Mouse (Mus musculus) adrenal gland, postnatal 25 days (tissue): ENCODE results near the gene Atp13a3. TPM values are rescaled to one million over a fixed set of nuclear protein-coding genes. Genes with fewer than 3 reads are reported as not detected.
A peak's percentile ranks its signal among the peaks of the same experiment; 100 is the strongest.

Experiments
- DNase-seq: peaks from one replicate; pipeline ENCODE4 v3.0.0; 2021; ENCODE audit warnings: mixed read lengths
- total RNA-seq: library from RNA; stranded (reverse); gene quantifications from 2 replicates; pipeline ENCODE4 v1.2.3, GENCODE M21; 2021

Atp13a3 gene
- total RNA-seq, 1 experiment from 2014 or later = 75.3 TPM

GRCm38 (mm10) chr16:30275558-30276340, 130.0 kb downstream of the Atp13a3 start:
- DNase-seq = no peak

- DNase-seq = no peak
Observed at GRCm38 (mm10) chr16:30273065-30273464, 132.7 kb downstream of the Atp13a3 start.

- DNase-seq = no peak
Observed at GRCm38 (mm10) chr16:30271941-30272595, 133.7 kb downstream of the Atp13a3 start.

DNA sequence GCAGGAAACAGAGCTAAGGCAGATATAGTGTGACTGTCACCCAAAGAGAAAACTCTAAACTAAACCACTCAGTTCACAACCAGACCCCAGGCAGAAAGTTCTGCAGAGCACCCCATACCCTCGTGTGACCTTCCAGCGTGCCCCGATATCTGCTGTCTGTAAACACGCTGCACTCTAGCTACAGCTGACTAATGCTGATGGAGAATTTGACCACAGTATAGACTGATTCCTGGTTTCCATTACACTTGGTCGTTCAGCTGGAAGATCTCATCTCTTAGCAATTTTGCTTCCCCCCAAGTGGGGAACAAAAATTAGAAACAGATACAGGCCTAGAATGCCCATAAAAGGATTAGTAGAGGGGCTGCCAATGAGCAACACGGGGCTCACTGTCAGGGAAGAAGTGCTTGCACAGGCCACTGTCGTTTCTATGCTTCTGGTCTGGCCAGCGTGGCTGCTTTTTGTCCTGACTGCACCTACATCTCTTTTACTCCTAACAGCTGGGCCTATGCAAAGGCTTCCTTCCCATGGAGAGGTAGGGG, 134.5 kb downstream of the Atp13a3 start:
- no peak for DNase-seq

DNA sequence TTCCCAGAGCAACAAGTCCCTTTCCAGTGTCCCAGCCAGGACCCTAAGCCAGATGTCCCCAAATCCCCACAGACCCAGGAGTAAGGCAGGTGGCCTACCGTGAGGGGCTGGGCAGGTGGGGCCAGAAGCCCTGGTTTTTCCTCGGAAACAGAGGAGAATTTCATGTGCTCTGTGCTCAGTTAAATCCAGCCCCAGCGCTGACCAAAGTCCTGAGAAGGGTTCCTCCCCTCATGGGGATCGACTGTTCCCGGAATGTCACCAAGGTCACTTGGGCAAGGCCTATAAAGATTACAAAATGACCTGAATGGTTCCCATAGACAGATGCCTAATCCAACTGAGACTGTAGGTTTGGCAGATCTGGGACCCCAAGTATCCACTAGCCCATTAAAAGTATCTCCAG, 138.4 kb downstream of the Atp13a3 start, which contains the start of gene Cpn2:
Cpn2 (minus strand) TSS at position 141 of the 400 bp plus-strand sequence.
- peak; percentile 21 for DNase-seq

DNA sequence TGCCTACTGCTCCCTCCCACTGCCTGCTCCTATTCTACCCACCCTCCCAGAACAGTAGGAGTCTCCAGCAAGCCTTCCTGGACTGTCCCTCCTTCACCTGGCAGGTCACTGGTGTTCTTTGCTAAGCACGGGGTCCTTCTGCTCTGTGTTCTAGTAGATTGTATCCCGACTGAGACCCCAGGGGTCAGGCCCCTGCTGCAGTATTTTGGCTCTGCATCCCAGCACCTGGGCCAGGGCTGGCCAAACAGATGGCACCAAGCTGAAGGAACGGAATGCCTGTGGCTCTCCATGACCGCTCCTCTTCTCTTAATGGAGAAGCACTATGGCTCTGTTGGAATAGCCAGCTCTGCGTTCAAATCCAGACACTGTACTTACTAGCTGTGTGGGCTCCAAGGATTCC, 139.2 kb downstream of the Atp13a3 start:
- DNase-seq = no peak

- DNase-seq = no peak
Observed at GRCm38 (mm10) chr16:30265611-30266010, 140.2 kb downstream of the Atp13a3 start.

DNA sequence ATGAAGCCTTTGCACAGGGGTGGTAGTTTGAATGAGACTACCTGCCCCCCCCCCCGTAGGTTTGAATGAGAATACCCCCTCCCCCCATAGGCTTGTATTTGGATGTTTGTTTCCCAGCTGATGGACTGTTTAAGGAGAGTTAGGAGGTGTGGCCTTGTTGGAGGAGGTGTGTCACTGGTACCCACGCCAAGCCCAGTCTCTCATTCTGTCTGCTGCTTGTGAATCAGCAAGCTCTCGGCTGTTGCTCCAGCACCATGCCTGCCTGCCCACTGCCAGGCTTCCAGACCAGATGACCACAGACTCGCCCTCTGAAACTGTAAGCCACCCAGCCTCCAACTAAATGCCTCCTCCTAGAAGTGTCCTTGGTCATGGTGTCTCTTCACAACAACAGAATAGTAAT, 142.6 kb downstream of the Atp13a3 start:
- DNase-seq = no peak

- peak; percentile 75 for DNase-seq
Observed at GRCm38 (mm10) chr16:30262664-30263063, 143.1 kb downstream of the Atp13a3 start.

Other genes starting within 250 kb of the Atp13a3 start
- gene Cpn2, start 138.5 kb downstream of the Atp13a3 start, total RNA-seq = 2.2 and 3.1 TPM in 2 replicates
- not detected in 2 replicates for gene Lrrc15, start 122.7 kb downstream of the Atp13a3 start, total RNA-seq
- 0.15 and 0.71 TPM in 2 replicates for gene Gp5, start 95.2 kb downstream of the Atp13a3 start, total RNA-seq
- 3.2 and 4.5 TPM in 2 replicates for gene Tmem44, start 144.9 kb upstream of the Atp13a3 start, total RNA-seq
- 32.1 and 39.6 TPM in 2 replicates for gene Lsg1, start 181.6 kb upstream of the Atp13a3 start, total RNA-seq
- gene Fam43a, start 193.7 kb upstream of the Atp13a3 start, total RNA-seq = 20.4 and 30.0 TPM in 2 replicates